8 mouse cellular contexts compared by ENCODE assay signal in genomic region chr4:132464255-132464613, GRCm38 (mm10). TPM values are rescaled to one million over a fixed set of nuclear protein-coding genes. Genes with fewer than 3 reads are reported as not detected.
DNase-seq lines count a peak whose midpoint lies in the region; ATAC-seq and TF ChIP-seq lines count a peak whose summit lies in the region.

No protein-coding gene starts in this region.

- peak overlapping the region; percentile 83 for H3K9ac ChIP-seq in neural tube, embryonic 13.5 days

- H3K4me2 ChIP-seq in neural tube, embryonic 13.5 days, result peak overlapping the region; percentile 91

- H3K36me3 ChIP-seq in neural tube, embryonic 13.5 days, result peaks cover 21% of the 10 kb centered on the region

- WGBS in neural tube, embryonic 13.5 days, result 0% methylated on average over 5 of the region's 5 CpGs

- DNase-seq in left cerebral cortex, adult 2 months (ENCODE audit: extremely low spot score in 1 of 2, low spot score in 2 of 2), result no peak
- DNase-seq in left cerebral cortex, postnatal 14 days (ENCODE audit: low spot score in 2 of 2), result no peak
- DNase-seq in cerebellum, adult 18-20 months, result no peak
- DNase-seq in testis, postnatal 14 days (ENCODE audit: low spot score), result no peak
- DNase-seq in spleen, postnatal 14 days (ENCODE audit: low spot score in 2 of 2), result no peak

- peak; percentile 15 for ATAC-seq in inflammation-experienced regulatory T-cells, adult 6 months
- ATAC-seq in neural tube, embryonic 13.5 days (ENCODE audit: low read depth), result 0 out of 2 replicates have a peak, but pooled peaks have one; percentile 30

- intact Hi-C loops in left cerebral cortex, adult 2 months (cut with DNase I), result loop anchor here (5.0 kb wide), 2 partner anchors 42 to 112 kb away; partner anchors contain the start of genes Phactr4 and Rcc1
- intact Hi-C loops in left cerebral cortex, postnatal 14 days (cut with DNase I), result no loop called here

- peak overlapping the region; percentile 68 for H3K27ac ChIP-seq in left cerebral cortex, adult 2 months
- no peak overlapping the region for H3K27ac ChIP-seq in cortical plate, adult 2 months (ENCODE audit: insufficient read depth, low read length)
- H3K27ac ChIP-seq in neural tube, embryonic 13.5 days (replicated peaks), result 0 out of 2 replicates have a peak overlapping the region, but pooled peaks have one; percentile 50

- TF ChIP-seq CTCF in left cerebral cortex, adult 2 months (IDR thresholded peaks at IDR 0.05), result no peak
- no peak for TF ChIP-seq CTCF in cortical plate, adult 2 months (IDR thresholded peaks at IDR 0.05; ENCODE audit: extremely low read depth, insufficient read depth, low read length)

- H3K4me3 ChIP-seq in left cerebral cortex, adult 2 months, result peak overlapping the region; percentile 55
- H3K4me3 ChIP-seq in cortical plate, adult 2 months (ENCODE audit: insufficient read depth, low read length), result peak overlapping the region; percentile 85
- H3K4me3 ChIP-seq in neural tube, embryonic 13.5 days, result peak overlapping the region; percentile 77

- peaks cover 7% of the 10 kb centered on the region for H3K4me1 ChIP-seq in cortical plate, adult 2 months (ENCODE audit: control insufficient read depth, insufficient read depth, low read length)
- H3K4me1 ChIP-seq in neural tube, embryonic 13.5 days (replicated peaks), result peaks cover 26% of the 10 kb centered on the region

- no peak for TF ChIP-seq POLR2A in cortical plate, adult 2 months (IDR thresholded peaks at IDR 0.05; ENCODE audit: extremely low read depth, insufficient read depth, low read length)

- no peaks in the 10 kb centered on the region for H3K9me3 ChIP-seq in neural tube, embryonic 13.5 days

- H3K27me3 ChIP-seq in neural tube, embryonic 13.5 days, result no peaks in the 10 kb centered on the region

RNA-seq across cellular contexts. Expression of gene Med18, which starts 0.5 kb away (rescaled TPM):
- total RNA-seq in left cerebral cortex, adult 2 months (2021), result 10 to 100 TPM in 1 of 2 experiments, 1 to 10 TPM in 1; 8.8 to 10.1 TPM
- total RNA-seq in left cerebral cortex, postnatal 14 days (2021), result 1 to 10 TPM; 8.0 to 8.2 TPM
- polyA plus RNA-seq in cortical plate, adult 2 months (2012; rRNA removed), result 5.6 TPM in 2 replicates
- polyA plus RNA-seq in inflammation-experienced regulatory T-cells, adult 6 months (2017; shearing (Covaris generic)), result 10 to 100 TPM; 24.0 to 27.5 (median 27.4) TPM
- polyA plus RNA-seq in neural tube, embryonic 13.5 days (2015; fragmentation: Nextera tagmentation; extraction: Ambion mirVana), result 15.1 and 16.1 TPM in 2 replicates

RNA-seq across cellular contexts. Expression of gene Phactr4, which starts 41.9 kb away (rescaled TPM):
- 1 to 10 TPM; 9.1 to 9.8 TPM for total RNA-seq in left cerebral cortex, adult 2 months (2021)
- total RNA-seq in left cerebral cortex, postnatal 14 days (2021), result 10 to 100 TPM in 1 of 2 experiments, 1 to 10 TPM in 1; 7.0 to 11.4 TPM
- polyA plus RNA-seq in cortical plate, adult 2 months (2012; rRNA removed), result 5.6 and 6.4 TPM in 2 replicates
- polyA plus RNA-seq in inflammation-experienced regulatory T-cells, adult 6 months (2017; shearing (Covaris generic)), result 1 to 10 TPM; 3.4 to 5.4 (median 5.3) TPM
- polyA plus RNA-seq in neural tube, embryonic 13.5 days (2015; fragmentation: Nextera tagmentation; extraction: Ambion mirVana), result 9.6 and 13.7 TPM in 2 replicates

RNA-seq across cellular contexts. Expression of gene Sesn2, which starts 46.1 kb away (rescaled TPM):
- total RNA-seq in left cerebral cortex, adult 2 months (2021), result 10 to 100 TPM; 10.4 to 10.7 TPM
- total RNA-seq in left cerebral cortex, postnatal 14 days (2021), result 10 to 100 TPM; 10.8 to 12.2 TPM
- 8.1 and 8.2 TPM in 2 replicates for polyA plus RNA-seq in cortical plate, adult 2 months (2012; rRNA removed)
- 1 to 10 TPM in 2 of 3 experiments, under 1 TPM in 1; 0.56 to 4.6 (median 1.9) TPM for polyA plus RNA-seq in inflammation-experienced regulatory T-cells, adult 6 months (2017; shearing (Covaris generic))
- polyA plus RNA-seq in neural tube, embryonic 13.5 days (2015; fragmentation: Nextera tagmentation; extraction: Ambion mirVana), result 6.8 and 8.5 TPM in 2 replicates
